Comparison of ENCODE assay signal across 10 mouse cellular contexts in genomic region chr12:76670533-76671086, GRCm38 (mm10). TPM values are rescaled to one million over a fixed set of nuclear protein-coding genes. Genes with fewer than 3 reads are reported as not detected.
DNase-seq lines count a peak whose midpoint lies in the region; ATAC-seq and TF ChIP-seq lines count a peak whose summit lies in the region.
"Had no signal": no experiment of that assay in that cellular context is flagged by ENCODE, and none has a peak within 500 bp of the region (broad histone marks: within the 10 kb centered on the region; RNA-seq: fewer than 3 reads in every experiment).

No protein-coding gene starts in this region.

- DNase-seq in embryo, embryonic 10.5 days (ENCODE audit: low spot score) = peak; percentile 19
- no peak for DNase-seq in embryo, embryonic 10 days (ENCODE audit: low spot score)
- DNase-seq in left cerebral cortex, adult 18-20 months (ENCODE audit: low spot score in 2 of 2) = peak; percentile 28 to 57
- DNase-seq in left cerebral cortex, adult 11 months (ENCODE audit: low spot score) = no peak
- DNase-seq in right cerebral cortex, postnatal 25 days = peak; percentile 49
- no peak for DNase-seq in urinary bladder, postnatal 14 days (ENCODE audit: low spot score)
- no peak for DNase-seq in hindbrain, postnatal 0 days (ENCODE audit: low spot score)
- DNase-seq: adrenal gland, postnatal 14 days; gastrocnemius, postnatal 36 days had no signal

- no peak overlapping the region for H3K4me3 ChIP-seq in embryonic facial prominence, embryonic 12.5 days
- no peak overlapping the region for H3K4me3 ChIP-seq in hindbrain, postnatal 0 days (ENCODE audit: low read length)

- 48% methylated on average over 13 of the region's 13 CpGs for WGBS in embryonic facial prominence, embryonic 12.5 days
- WGBS in hindbrain, postnatal 0 days = 77% methylated on average over 13 of the region's 13 CpGs

- no peak for TF ChIP-seq CTCF in hindbrain, postnatal 0 days (IDR thresholded peaks at IDR 0.05; ENCODE audit: low read depth)

- H3K27ac ChIP-seq in embryonic facial prominence, embryonic 12.5 days = peak overlapping the region; percentile 8; the same call in 1 of the 2 replicates
- H3K27ac ChIP-seq in hindbrain, postnatal 0 days = no peak overlapping the region

- no peak overlapping the region for H3K9ac ChIP-seq in embryonic facial prominence, embryonic 12.5 days
- no peak overlapping the region for H3K9ac ChIP-seq in hindbrain, postnatal 0 days (replicated peaks; ENCODE audit: low read length)

- no peak for ATAC-seq in embryonic facial prominence, embryonic 12.5 days (ENCODE audit: insufficient number of reproducible peaks, insufficient read depth, low FRiP score, low TSS enrichment)
- ATAC-seq in hindbrain, postnatal 0 days = no peak

- peaks cover 5% of the 10 kb centered on the region; the same call in 1 of the 2 replicates for H3K27me3 ChIP-seq in embryonic facial prominence, embryonic 12.5 days
- H3K27me3 ChIP-seq in hindbrain, postnatal 0 days (ENCODE audit: insufficient read depth, low read length) = no peaks in the 10 kb centered on the region

- H3K4me2 ChIP-seq in embryonic facial prominence, embryonic 12.5 days (replicated peaks) = no peak overlapping the region
- H3K4me2 ChIP-seq in hindbrain, postnatal 0 days (ENCODE audit: low read depth, low read length) = no peak overlapping the region

- H3K36me3 ChIP-seq in embryonic facial prominence, embryonic 12.5 days = no peaks in the 10 kb centered on the region
- H3K36me3 ChIP-seq in hindbrain, postnatal 0 days (ENCODE audit: insufficient read depth, low read length) = no peaks in the 10 kb centered on the region

- no peaks in the 10 kb centered on the region for H3K9me3 ChIP-seq in embryonic facial prominence, embryonic 12.5 days
- no peaks in the 10 kb centered on the region for H3K9me3 ChIP-seq in hindbrain, postnatal 0 days (ENCODE audit: low read length)

- H3K4me1 ChIP-seq in embryonic facial prominence, embryonic 12.5 days = peaks cover 16% of the 10 kb centered on the region
- H3K4me1 ChIP-seq in hindbrain, postnatal 0 days (ENCODE audit: insufficient read depth, low read length) = peaks cover 3% of the 10 kb centered on the region; the same call in 1 of the 2 replicates

RNA-seq across cellular contexts. Expression of gene Sptb, which starts 39.7 kb away (rescaled TPM):
- total RNA-seq in left cerebral cortex, adult 18-20 months (2021) = 100 to 1,000 TPM in 1 of 2 experiments, 10 to 100 TPM in 1; 93.9 to 100 TPM
- polyA plus RNA-seq in embryonic facial prominence, embryonic 12.5 days (2016; fragmentation: Nextera tagmentation; extraction: Ambion mirVana) = 1.6 and 1.8 TPM in 2 replicates
- total RNA-seq in hindbrain, postnatal 0 days (2014; rRNA removed) = 45.4 and 50.1 TPM in 2 replicates
- 5.5 and 5.8 TPM in 2 replicates for polyA plus RNA-seq in hindbrain, postnatal 0 days (2015; fragmentation: Nextera tagmentation; extraction: Ambion mirVana)

Comparison
In these comparisons a context has a peak if more than half of its experiments do, and no peak if none do; other contexts are left out.
1. DNase-seq: peak in embryo, embryonic 10.5 days (single experiment), left cerebral cortex, adult 18-20 months (2 of 2) and right cerebral cortex, postnatal 25 days (single experiment); none in embryo, embryonic 10 days (single experiment), left cerebral cortex, adult 11 months (single experiment), urinary bladder, postnatal 14 days (single experiment) and hindbrain, postnatal 0 days (single experiment).